Mouse (Mus musculus) thymus, adult 2 months (tissue): ENCODE data around the gene Bcl2l12.

ENCODE experiments used
- CTCF ChIP-seq: fragments of 200-500 bp; IDR thresholded peaks from 2 replicates; pipeline ENCODE4 v1.5.1; 2012; ENCODE audit warnings: mild to moderate bottlenecking, control low read depth, low read length, moderate library complexity, borderline replicate concordance; ENCODE audit not compliant: control insufficient read depth, poor library complexity, insufficient read depth; ENCODE audit errors: extremely low read depth
- POLR2A ChIP-seq: fragments of 200-500 bp; IDR thresholded peaks from 2 replicates; pipeline ENCODE4 v1.6.1; 2012; ENCODE audit warnings: mild to moderate bottlenecking, low read length, control low read depth, moderate library complexity; ENCODE audit not compliant: control insufficient read depth, poor library complexity, insufficient read depth; ENCODE audit errors: extremely low read depth

- TF ChIP-seq CTCF (no peak), POLR2A (no peak)
Measured at GRCm38 (mm10) chr7:45016761-45017160, 18.2 kb upstream of the Bcl2l12 start.
